Mouse (Mus musculus) ES-E14 (cell line): ENCODE data around the gene Hbb-bh1.

Experiments
- CHD2 ChIP-seq: IDR thresholded peaks from 2 replicates; pipeline ENCODE4 v1.6.1; 2014; ENCODE audit warnings: mild to moderate bottlenecking, low read depth, low read length, inconsistent platforms
- MAFK ChIP-seq: IDR thresholded peaks from 2 replicates; pipeline ENCODE4 v1.6.1; 2014; ENCODE audit warnings: mild to moderate bottlenecking, low read depth, low read length, inconsistent platforms; ENCODE audit not compliant: insufficient read depth

DNA sequence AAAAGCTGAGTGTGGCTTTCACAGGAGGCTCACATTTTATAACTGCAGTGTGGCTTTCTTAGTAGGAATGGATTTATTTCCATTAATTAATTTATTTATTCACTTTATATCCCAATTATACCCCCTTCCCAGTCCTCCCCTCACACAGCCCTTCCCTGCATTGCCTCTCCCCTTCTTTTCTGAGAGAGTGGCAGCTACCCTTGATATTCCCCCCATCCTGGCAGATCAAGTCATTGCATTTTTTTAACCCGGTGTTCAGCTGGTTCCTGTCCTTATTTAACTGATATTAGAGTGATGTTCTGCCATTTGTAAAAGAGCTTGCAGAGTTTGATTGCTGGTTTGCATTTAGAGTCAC lies 33.2 kb downstream of the Hbb-bh1 start:
- no peak for TF ChIP-seq CHD2
- TF ChIP-seq MAFK = no peak
